Mouse (Mus musculus) stomach, postnatal 0 days (tissue): ENCODE results near the gene Hspb1. TPM values are rescaled to one million over a fixed set of nuclear protein-coding genes. Genes with fewer than 3 reads are reported as not detected.

Experiments
- ATAC-seq: fragments of 200-750 bp; cut with Nextera tagmentation; 2 replicates; pipeline ENCODE4 v1.8.0; 2017; ENCODE audit not compliant: low FRiP score, low TSS enrichment
- DNase-seq: peaks from one replicate; pipeline ENCODE4 v3.0.0-alpha.2; 2016; ENCODE audit warnings: low spot score
- H3K27ac ChIP-seq: fragments of 300-500 bp; sonication (generic); replicated peaks from 2 replicates; pipeline ENCODE4 v1.5.1; 2014; ENCODE audit warnings: mild to moderate bottlenecking, control low read depth
- H3K27me3 ChIP-seq: fragments of 300-500 bp; sonication (generic); 2 replicates; pipeline ENCODE4 v1.6.1; 2014; ENCODE audit warnings: low read length; ENCODE audit not compliant: control insufficient read depth, insufficient read depth
- H3K36me3 ChIP-seq: fragments of 300-500 bp; sonication (generic); 2 replicates; pipeline ENCODE4 v1.6.1; 2014; ENCODE audit warnings: low read length, mixed read lengths; ENCODE audit not compliant: control insufficient read depth, insufficient read depth
- H3K4me1 ChIP-seq: fragments of 300-500 bp; sonication (generic); replicated peaks from 2 replicates; pipeline ENCODE4 v1.6.1; 2014; ENCODE audit warnings: antibody characterized with exemption; ENCODE audit not compliant: control insufficient read depth, insufficient read depth
- H3K4me2 ChIP-seq: fragments of 300-500 bp; sonication (generic); replicated peaks from 2 replicates; pipeline ENCODE4 v1.6.1; 2014; ENCODE audit warnings: low read depth, mild to moderate bottlenecking, control low read depth, moderate library complexity
- H3K4me3 ChIP-seq: fragments of 300-500 bp; sonication (generic); 2 replicates; pipeline ENCODE4 v1.5.1; 2014; ENCODE audit warnings: low read depth, low read length, control low read depth
- H3K9ac ChIP-seq: fragments of 300-500 bp; sonication (generic); 2 replicates; pipeline ENCODE4 v1.6.1; 2014; ENCODE audit warnings: mild to moderate bottlenecking, low read length, control low read depth, mixed read lengths
- H3K9me3 ChIP-seq: fragments of 300-500 bp; sonication (generic); 2 replicates; pipeline ENCODE4 v1.6.1; 2016; ENCODE audit warnings: low read length; ENCODE audit not compliant: control insufficient read depth
- CTCF ChIP-seq: IDR thresholded peaks from 2 replicates; pipeline ENCODE4 v1.5.1; 2016; ENCODE audit warnings: antibody characterized with exemption, low read depth, mild to moderate bottlenecking, moderate library complexity
- EP300 ChIP-seq: optimal IDR thresholded peaks from 2 replicates; pipeline ENCODE3; 2016; ENCODE audit warnings: antibody characterized with exemption
- whole genome bisulfite sequencing: fragments of 180-500 bp; shearing (Covaris S2); extraction: QIAGEN DNeasy Blood & Tissue Kit; methylation state at CpG from one replicate; pipeline ENCODE4 v1.1.7; 2014; 5-methylcytosine and 5-hydroxymethylcytosine counted together
- polyA plus RNA-seq: library from polyadenylated mRNA; unstranded; fragments of >200 nt; fragmentation: Nextera tagmentation; extraction: Ambion mirVana; gene quantifications from 2 replicates; pipeline ENCODE4 v1.2.1, GENCODE M21; 2015

Gene Hspb1
- polyA plus RNA-seq, 1 experiment from 2014 or later = 1,355 TPM

GRCm38 (mm10) chr5:135898028-135898427, 10.3 kb downstream of the Hspb1 start:
- ATAC-seq (no peak), DNase-seq (no peak)
- WGBS = 21% methylated on average over 3 of the region's 3 CpGs
- Histone ChIP-seq H3K4me1 (no peaks in the 10 kb centered on the region), H3K4me2 (no peak overlapping the region), H3K9me3 (no peaks in the 10 kb centered on the region), H3K36me3 (no peaks in the 10 kb centered on the region), H3K9ac (no peak overlapping the region), H3K27me3 (no peaks in the 10 kb centered on the region), H3K27ac (no peak overlapping the region), H3K4me3 (no peak overlapping the region)
- TF ChIP-seq EP300 = no peak
- TF ChIP-seq CTCF = peak; percentile 71

- H3K9ac ChIP-seq = no peak overlapping the region
- no peaks in the 10 kb centered on the region for H3K9me3 ChIP-seq
- ATAC-seq (no peak), DNase-seq (no peak)
- WGBS = 50% methylated on average over 4 of the region's 4 CpGs
- H3K4me3 ChIP-seq = no peak overlapping the region
- no peak overlapping the region for H3K27ac ChIP-seq
- no peaks in the 10 kb centered on the region for H3K36me3 ChIP-seq
- TF ChIP-seq CTCF (no peak), EP300 (no peak)
- H3K4me2 ChIP-seq = no peak overlapping the region
- no peaks in the 10 kb centered on the region for H3K27me3 ChIP-seq
- H3K4me1 ChIP-seq = no peaks in the 10 kb centered on the region
Observed at GRCm38 (mm10) chr5:135898995-135899394, 11.3 kb downstream of the Hspb1 start.

DNA sequence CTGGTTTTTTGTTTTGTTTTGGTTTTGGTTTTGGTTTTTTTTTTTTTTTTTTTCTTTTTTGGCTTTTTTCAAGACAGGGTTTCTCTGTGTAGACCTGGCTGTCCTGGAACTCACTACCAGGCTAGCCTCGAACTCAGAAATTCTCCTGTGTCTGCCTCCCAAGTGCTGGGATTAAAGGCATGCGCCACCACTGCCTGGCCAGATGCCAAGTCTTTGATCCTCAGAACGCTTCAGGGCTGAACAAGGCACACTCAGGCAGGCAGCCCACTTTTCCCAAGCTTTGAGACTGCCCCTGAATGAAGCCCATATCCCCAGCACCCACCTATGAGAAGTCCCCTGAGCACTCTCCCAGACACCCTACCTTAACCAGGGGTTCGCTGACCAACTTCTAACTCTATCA, 12.1 kb downstream of the Hspb1 start:
- H3K27ac ChIP-seq = no peak overlapping the region
- ATAC-seq = no peak
- 56% methylated on average over 4 of the region's 4 CpGs for WGBS
- H3K27me3 ChIP-seq = no peaks in the 10 kb centered on the region
- no peak for TF ChIP-seq EP300
- no peak overlapping the region for H3K9ac ChIP-seq
- H3K36me3 ChIP-seq = no peaks in the 10 kb centered on the region
- no peak for DNase-seq
- H3K4me3 ChIP-seq = no peak overlapping the region
- no peaks in the 10 kb centered on the region for H3K4me1 ChIP-seq
- no peak overlapping the region for H3K4me2 ChIP-seq
- H3K9me3 ChIP-seq = no peaks in the 10 kb centered on the region

- 80% methylated on average over 3 of the region's 3 CpGs for WGBS
- Histone ChIP-seq H3K9me3 (no peaks in the 10 kb centered on the region), H3K27me3 (no peaks in the 10 kb centered on the region), H3K36me3 (no peaks in the 10 kb centered on the region), H3K27ac (no peak overlapping the region), H3K4me1 (no peaks in the 10 kb centered on the region), H3K4me2 (no peak overlapping the region), H3K4me3 (no peak overlapping the region), H3K9ac (no peak overlapping the region)
- DNase-seq = no peak
- ATAC-seq = no peak
- TF ChIP-seq EP300 (no peak), CTCF (peak; percentile 63)
Observed at GRCm38 (mm10) chr5:135900701-135901100, 13.0 kb downstream of the Hspb1 start.

DNA sequence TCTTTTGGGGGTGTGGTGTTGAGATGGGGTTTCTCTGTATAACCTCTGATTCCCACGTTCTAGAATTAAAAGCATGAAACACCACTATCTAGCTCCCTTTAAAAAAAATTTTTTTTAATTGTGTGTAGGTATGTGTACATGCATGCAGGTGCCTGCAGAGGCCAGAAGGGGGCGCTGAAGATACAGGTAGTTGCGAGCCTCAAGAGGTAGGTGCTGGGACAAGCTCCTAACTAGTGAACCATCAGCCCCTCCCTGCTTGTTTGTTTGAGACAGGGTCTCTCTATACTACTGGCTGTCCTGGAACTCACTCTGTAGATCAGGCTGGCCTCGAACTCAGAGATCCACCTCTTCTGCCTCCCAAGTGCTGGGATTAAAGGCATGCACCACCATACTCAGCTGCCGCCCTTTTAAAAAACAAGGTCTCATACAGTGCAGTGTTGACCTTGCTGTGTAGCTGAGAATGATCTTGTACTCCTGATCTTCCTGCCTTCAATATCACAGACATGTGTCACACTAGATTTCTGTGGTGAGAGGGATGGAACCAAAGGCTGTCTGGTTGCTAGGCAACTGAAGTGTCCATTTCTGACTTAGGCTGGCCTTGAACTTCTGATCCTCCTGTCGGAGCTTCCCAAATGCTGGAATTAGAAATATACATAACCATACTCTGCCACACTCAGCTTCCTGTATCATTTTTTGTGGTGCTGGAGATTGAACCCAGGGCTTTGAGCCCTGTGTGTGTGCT, 13.8 kb downstream of the Hspb1 start:
- Histone ChIP-seq H3K4me3 (no peak overlapping the region), H3K9ac (no peak overlapping the region), H3K9me3 (no peaks in the 10 kb centered on the region), H3K27me3 (no peaks in the 10 kb centered on the region), H3K27ac (no peak overlapping the region), H3K36me3 (no peaks in the 10 kb centered on the region), H3K4me2 (no peak overlapping the region), H3K4me1 (no peaks in the 10 kb centered on the region)
- ATAC-seq (no peak), DNase-seq (no peak)
- 65% methylated on average over 6 of the region's 6 CpGs for WGBS
- TF ChIP-seq EP300 (no peak), CTCF (peak; percentile 56)

DNA sequence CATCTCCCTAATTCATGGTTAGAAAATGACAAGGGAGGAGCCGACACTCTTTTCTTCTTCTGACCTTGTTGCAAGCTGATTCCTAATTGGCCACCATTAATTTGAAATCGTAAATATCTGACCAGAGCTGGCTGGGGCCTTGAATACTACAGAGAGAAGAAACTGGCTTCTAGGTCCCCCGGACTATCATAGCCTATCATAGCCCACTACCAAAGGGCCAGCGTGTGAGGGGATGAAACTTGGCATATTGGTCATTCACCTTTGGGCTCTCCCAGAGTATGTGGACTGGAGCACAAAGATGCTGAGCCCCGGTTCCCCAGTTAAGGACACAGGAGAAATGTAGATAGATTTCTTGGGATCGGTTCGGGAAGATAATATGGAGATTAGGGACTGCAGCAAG, 15.3 kb downstream of the Hspb1 start:
- Histone ChIP-seq H3K4me3 (peak overlapping the region; percentile 37; the same call in 1 of the 2 replicates), H3K27ac (0 out of 2 replicates have a peak overlapping the region, but pooled peaks have one; percentile 30), H3K4me1 (no peaks in the 10 kb centered on the region), H3K36me3 (0 out of 2 replicates have a peak, but pooled peaks cover 4% of the 10 kb centered on the region), H3K9ac (peak overlapping the region; percentile 53), H3K9me3 (no peaks in the 10 kb centered on the region), H3K27me3 (no peaks in the 10 kb centered on the region), H3K4me2 (peak overlapping the region; percentile 64)
- ATAC-seq (no peak), DNase-seq (no peak)
- WGBS = 32% methylated on average over 7 of the region's 7 CpGs
- no peak for TF ChIP-seq EP300
- no peak for TF ChIP-seq CTCF
